Mouse (Mus musculus): ENCODE measurements around the gene Klri1. TPM values are rescaled to one million over a fixed set of nuclear protein-coding genes. Genes with fewer than 3 reads are reported as not detected.
"Not testable (repeated sequence)": the region's sequence is repeated elsewhere in the genome, so short reads cannot be mapped to it uniquely, and the experiment has no call there.

Klri1 gene
- not detected in 2 replicates for polyA plus RNA-seq (2015; fragmentation: Nextera tagmentation; extraction: Ambion mirVana)

- ATAC-seq (ENCODE audit: insufficient number of reproducible peaks, low FRiP score, low TSS enrichment, low read depth), result no peak
- Histone ChIP-seq H3K9ac (no peak within 1 kb of the TSS), H3K27me3 (no peaks in the 10 kb centered on the region), H3K4me1 (no peaks in the 10 kb centered on the region), H3K4me2 (no peak within 1 kb of the TSS), H3K4me3 (no peak within 1 kb of the TSS), H3K9me3 (no peaks in the 10 kb centered on the region), H3K36me3 (no peaks in the 10 kb centered on the region), H3K27ac (no peak within 1 kb of the TSS)
- 83% methylated on average over 4 of the region's 4 CpGs for WGBS
These were observed at the start of gene Klri1 for GRCm38 (mm10) chr6:129717032-129717431. TSS of gene Klri1 (minus strand) at chr6:129717132.

- Histone ChIP-seq H3K27me3 (no peaks in the 10 kb centered on the region), H3K27ac (no peak overlapping the region), H3K4me3 (no peak overlapping the region), H3K4me1 (no peaks in the 10 kb centered on the region), H3K9ac (no peak overlapping the region), H3K9me3 (no peaks in the 10 kb centered on the region), H3K36me3 (no peaks in the 10 kb centered on the region), H3K4me2 (no peak overlapping the region)
- WGBS, result 76% methylated on average over 3 of the region's 3 CpGs
- ATAC-seq (ENCODE audit: insufficient number of reproducible peaks, low FRiP score, low TSS enrichment, low read depth), result no peak
These were observed 30.7 kb upstream of the Klri1 start for GRCm38 (mm10) chr6:129747654-129748032.

GRCm38 (mm10) chr6:129747016-129747653 lies 30.2 kb upstream of the Klri1 start:
- Histone ChIP-seq H3K4me3 (no peak overlapping the region), H3K27me3 (no peaks in the 10 kb centered on the region), H3K9ac (no peak overlapping the region), H3K36me3 (no peaks in the 10 kb centered on the region), H3K4me2 (no peak overlapping the region), H3K4me1 (no peaks in the 10 kb centered on the region), H3K27ac (no peak overlapping the region), H3K9me3 (no peaks in the 10 kb centered on the region)
- no peak for ATAC-seq (ENCODE audit: insufficient number of reproducible peaks, low FRiP score, low TSS enrichment, low read depth)
- 83% methylated on average over 4 of the region's 4 CpGs for WGBS

GRCm38 (mm10) chr6:129746151-129746550 lies 29.2 kb upstream of the Klri1 start:
- H3K4me1 ChIP-seq, result no peaks in the 10 kb centered on the region
- H3K9me3 ChIP-seq, result no peaks in the 10 kb centered on the region
- WGBS, result 53% methylated on average over 3 of the region's 3 CpGs
- no peak overlapping the region for H3K4me3 ChIP-seq
- no peak overlapping the region for H3K4me2 ChIP-seq
- H3K36me3 ChIP-seq, result no peaks in the 10 kb centered on the region
- no peaks in the 10 kb centered on the region for H3K27me3 ChIP-seq
- H3K27ac ChIP-seq, result no peak overlapping the region
- H3K9ac ChIP-seq, result no peak overlapping the region
- no peak for ATAC-seq (ENCODE audit: insufficient number of reproducible peaks, low FRiP score, low TSS enrichment, low read depth)

GRCm38 (mm10) chr6:129740069-129740721 lies 23.3 kb upstream of the Klri1 start, which contains the start of gene Klri2:
TSS of gene Klri2 (minus strand) at chr6:129740484.
- H3K36me3 ChIP-seq, result no peaks in the 10 kb centered on the region
- no peaks in the 10 kb centered on the region for H3K4me1 ChIP-seq
- no peak within 1 kb of the TSS for H3K4me3 ChIP-seq
- no peak for ATAC-seq (ENCODE audit: insufficient number of reproducible peaks, low FRiP score, low TSS enrichment, low read depth)
- no peak within 1 kb of the TSS for H3K9ac ChIP-seq
- no peak within 1 kb of the TSS for H3K4me2 ChIP-seq
- H3K9me3 ChIP-seq, result no peaks in the 10 kb centered on the region
- 63% methylated on average over 2 of the region's 2 CpGs for WGBS
- H3K27me3 ChIP-seq, result no peaks in the 10 kb centered on the region
- no peak within 1 kb of the TSS for H3K27ac ChIP-seq

- H3K4me2 ChIP-seq, result no peak overlapping the region
- H3K27me3 ChIP-seq, result no peaks in the 10 kb centered on the region
- H3K36me3 ChIP-seq, result no peaks in the 10 kb centered on the region
- no peak overlapping the region for H3K4me3 ChIP-seq
- no peak for ATAC-seq (ENCODE audit: insufficient number of reproducible peaks, low FRiP score, low TSS enrichment, low read depth)
- H3K9ac ChIP-seq, result no peak overlapping the region
- H3K4me1 ChIP-seq, result no peaks in the 10 kb centered on the region
- no peaks in the 10 kb centered on the region for H3K9me3 ChIP-seq
- no peak overlapping the region for H3K27ac ChIP-seq
These were observed 19.5 kb upstream of the Klri1 start for GRCm38 (mm10) chr6:129736414-129736813.

- no peak for ATAC-seq (ENCODE audit: insufficient number of reproducible peaks, low FRiP score, low TSS enrichment, low read depth)
- Histone ChIP-seq H3K4me1 (no peaks in the 10 kb centered on the region), H3K4me2 (no peak overlapping the region), H3K36me3 (no peaks in the 10 kb centered on the region), H3K27me3 (no peaks in the 10 kb centered on the region), H3K27ac (no peak overlapping the region), H3K4me3 (no peak overlapping the region), H3K9ac (no peak overlapping the region), H3K9me3 (no peaks in the 10 kb centered on the region)
- WGBS, result 90% methylated on average over 1 of the region's 1 CpGs
These were observed 10.3 kb upstream of the Klri1 start for GRCm38 (mm10) chr6:129727237-129727636.

GRCm38 (mm10) chr6:129721390-129721789 lies 4.5 kb upstream of the Klri1 start:
- no peak overlapping the region for H3K4me3 ChIP-seq
- no peak for ATAC-seq (ENCODE audit: insufficient number of reproducible peaks, low FRiP score, low TSS enrichment, low read depth)
- no peaks in the 10 kb centered on the region for H3K9me3 ChIP-seq
- no peak overlapping the region for H3K4me2 ChIP-seq
- no peaks in the 10 kb centered on the region for H3K4me1 ChIP-seq
- WGBS, result 45% methylated on average over 1 of the region's 1 CpGs
- H3K27ac ChIP-seq, result no peak overlapping the region
- H3K36me3 ChIP-seq, result no peaks in the 10 kb centered on the region
- H3K9ac ChIP-seq, result no peak overlapping the region
- H3K27me3 ChIP-seq, result no peaks in the 10 kb centered on the region

- Histone ChIP-seq H3K4me3 (no peak overlapping the region), H3K4me2 (no peak overlapping the region), H3K9ac (no peak overlapping the region), H3K27me3 (no peaks in the 10 kb centered on the region), H3K4me1 (no peaks in the 10 kb centered on the region), H3K36me3 (no peaks in the 10 kb centered on the region), H3K9me3 (no peaks in the 10 kb centered on the region), H3K27ac (no peak overlapping the region)
- WGBS, result 14% methylated on average over 3 of the region's 3 CpGs
- no peak for ATAC-seq (ENCODE audit: insufficient number of reproducible peaks, low FRiP score, low TSS enrichment, low read depth)
These were observed 3.6 kb upstream of the Klri1 start for GRCm38 (mm10) chr6:129720487-129720886.

- H3K4me1 ChIP-seq, result no peaks in the 10 kb centered on the region
- no peaks in the 10 kb centered on the region for H3K27me3 ChIP-seq
- no peak overlapping the region for H3K4me2 ChIP-seq
- H3K9me3 ChIP-seq, result no peaks in the 10 kb centered on the region
- no peak overlapping the region for H3K27ac ChIP-seq
- ATAC-seq (ENCODE audit: insufficient number of reproducible peaks, low FRiP score, low TSS enrichment, low read depth), result no peak
- H3K36me3 ChIP-seq, result no peaks in the 10 kb centered on the region
- no peak overlapping the region for H3K4me3 ChIP-seq
- H3K9ac ChIP-seq, result no peak overlapping the region
- WGBS, result 26% methylated on average over 1 of the region's 1 CpGs
These were observed 3.4 kb downstream of the Klri1 start for GRCm38 (mm10) chr6:129713566-129713965.

GRCm38 (mm10) chr6:129691436-129691835 lies 25.5 kb downstream of the Klri1 start:
- H3K27me3 ChIP-seq; H3K4me1 ChIP-seq; H3K4me3 ChIP-seq; H3K4me2 ChIP-seq; H3K9ac ChIP-seq; H3K36me3 ChIP-seq; ATAC-seq (ENCODE audit: insufficient number of reproducible peaks, low FRiP score, low TSS enrichment, low read depth); H3K9me3 ChIP-seq; H3K27ac ChIP-seq: not testable (repeated sequence)
- 71% methylated on average over 10 of the region's 10 CpGs for WGBS

- no peak overlapping the region for H3K4me2 ChIP-seq
- WGBS, result 72% methylated on average over 1 of the region's 1 CpGs
- H3K4me1 ChIP-seq, result no peaks in the 10 kb centered on the region
- H3K9me3 ChIP-seq, result no peaks in the 10 kb centered on the region
- no peaks in the 10 kb centered on the region for H3K36me3 ChIP-seq
- no peaks in the 10 kb centered on the region for H3K27me3 ChIP-seq
- no peak overlapping the region for H3K4me3 ChIP-seq
- ATAC-seq (ENCODE audit: insufficient number of reproducible peaks, low FRiP score, low TSS enrichment, low read depth), result no peak
- no peak overlapping the region for H3K9ac ChIP-seq
- H3K27ac ChIP-seq, result no peak overlapping the region
These were observed 36.6 kb downstream of the Klri1 start for GRCm38 (mm10) chr6:129680379-129680778.

All from limb, embryonic 15.5 days (tissue).